Mouse (Mus musculus) midbrain, embryonic 14.5 days (tissue): ENCODE measurements around the gene Lmod3. TPM values are rescaled to one million over a fixed set of nuclear protein-coding genes. Genes with fewer than 3 reads are reported as not detected.

Experiments used
- ATAC-seq: fragments of 200-750 bp; cut with Nextera tagmentation; 2 replicates; pipeline ENCODE4 v1.8.0; 2017; ENCODE audit warnings: moderate number of reproducible peaks, moderate library complexity; ENCODE audit not compliant: low FRiP score, low TSS enrichment
- DNase-seq: peaks from one replicate; pipeline ENCODE4 v3.0.0-alpha.2; 2015
- H3K27ac ChIP-seq: fragments of 300-500 bp; sonication (generic); replicated peaks from 2 replicates; pipeline ENCODE4 v1.5.1; 2014; ENCODE audit warnings: mild to moderate bottlenecking, low read depth, low read length, moderate library complexity
- H3K27me3 ChIP-seq: fragments of 300-500 bp; sonication (generic); 2 replicates; pipeline ENCODE4 v1.6.1; 2014; ENCODE audit warnings: low read length, control low read depth, mixed read lengths; ENCODE audit not compliant: control insufficient read depth, insufficient read depth
- H3K36me3 ChIP-seq: fragments of 300-500 bp; sonication (generic); 2 replicates; pipeline ENCODE4 v1.6.1; 2014; ENCODE audit warnings: low read length, control low read depth; ENCODE audit not compliant: control insufficient read depth, insufficient read depth
- H3K4me1 ChIP-seq: fragments of 300-500 bp; sonication (generic); 2 replicates; pipeline ENCODE4 v1.6.1; 2014; ENCODE audit warnings: mild to moderate bottlenecking, antibody characterized with exemption, low read length, control low read depth; ENCODE audit not compliant: control insufficient read depth, insufficient read depth
- H3K4me2 ChIP-seq: fragments of 300-500 bp; sonication (generic); 2 replicates; pipeline ENCODE4 v1.6.1; 2014; ENCODE audit warnings: mild to moderate bottlenecking, low read length, moderate library complexity
- H3K4me3 ChIP-seq: fragments of 300-500 bp; sonication (generic); replicated peaks from 2 replicates; pipeline ENCODE4 v1.5.1; 2014; ENCODE audit warnings: low read depth, low read length
- H3K9ac ChIP-seq: fragments of 300-500 bp; sonication (generic); replicated peaks from 2 replicates; pipeline ENCODE4 v1.6.1; 2014; ENCODE audit warnings: mild to moderate bottlenecking, low read length, moderate library complexity
- H3K9me3 ChIP-seq: fragments of 300-500 bp; sonication (generic); 2 replicates; pipeline ENCODE4 v1.6.1; 2016; ENCODE audit warnings: low read length, control low read depth, mixed read lengths; ENCODE audit not compliant: control insufficient read depth
- WGBS: fragments of 180-500 bp; shearing (Covaris S2); extraction: QIAGEN DNeasy Blood & Tissue Kit; methylation state at CpG from one replicate; pipeline ENCODE4 v1.1.7; 2014; 5-methylcytosine and 5-hydroxymethylcytosine counted together
- polyA plus RNA-seq: library from polyadenylated mRNA; unstranded; fragments of >200 nt; fragmentation: Nextera tagmentation; extraction: Ambion mirVana; gene quantifications from 2 replicates; pipeline ENCODE4 v1.2.1, GENCODE M21; 2014

The Lmod3 gene
- polyA plus RNA-seq, 1 experiment from 2014 or later = not detected

DNA sequence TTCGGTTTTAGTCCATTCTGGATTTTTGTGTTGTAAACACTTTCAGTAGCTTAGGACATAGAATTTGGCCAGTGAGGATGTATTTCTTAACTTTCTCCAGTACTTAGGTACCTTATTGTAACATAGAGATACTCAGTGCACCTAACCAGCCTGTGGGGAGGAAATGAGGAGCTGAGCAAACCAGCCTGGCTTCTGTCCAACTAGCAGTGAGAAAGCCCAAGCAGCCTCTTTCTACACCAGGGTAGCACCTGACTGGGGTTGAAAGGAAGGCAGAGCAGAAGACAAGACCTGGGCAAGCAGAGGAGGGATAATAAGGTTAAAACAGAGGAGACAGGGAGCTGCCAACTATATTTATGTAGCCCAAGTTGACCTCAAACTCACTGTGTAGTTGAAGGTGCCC is 31.1 kb upstream of the Lmod3 start:
- WGBS = 98% methylated on average over 1 of the region's 1 CpGs

DNA sequence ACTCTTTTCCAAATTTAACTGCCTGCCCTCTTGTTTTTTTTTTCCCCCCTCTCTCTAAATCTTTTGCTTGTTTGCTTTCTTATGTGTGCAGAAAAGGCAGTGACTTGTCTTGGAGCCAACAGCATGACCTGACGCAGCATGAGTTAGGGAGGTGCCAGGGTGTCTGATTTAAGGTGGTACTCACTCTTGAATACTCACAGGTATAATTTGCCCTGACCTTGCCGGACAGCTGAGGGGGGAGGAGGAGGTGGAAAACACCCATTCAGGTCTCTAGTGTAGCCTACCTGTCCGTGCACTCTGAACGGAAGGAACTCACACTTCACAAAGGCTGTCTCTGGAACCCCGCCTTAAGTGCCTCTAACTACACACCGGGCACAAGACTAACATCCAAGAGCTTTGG is 26.3 kb upstream of the Lmod3 start:
- Histone ChIP-seq H3K27ac (no peak overlapping the region), H3K9me3 (no peaks in the 10 kb centered on the region), H3K4me3 (no peak overlapping the region), H3K4me1 (peaks cover 6% of the 10 kb centered on the region; the same call in 1 of the 2 replicates), H3K36me3 (no peaks in the 10 kb centered on the region), H3K27me3 (0 out of 2 replicates have a peak, but pooled peaks cover 3% of the 10 kb centered on the region), H3K9ac (no peak overlapping the region), H3K4me2 (no peak overlapping the region)
- ATAC-seq (no peak), DNase-seq (no peak)
- WGBS = 40% methylated on average over 6 of the region's 6 CpGs

More for the DNA sequence above, 31.1 kb upstream of the Lmod3 start:
- no peaks in the 10 kb centered on the region for H3K4me1 ChIP-seq
- 0 out of 2 replicates have a peak, but pooled peaks cover 3% of the 10 kb centered on the region for H3K27me3 ChIP-seq
- no peak overlapping the region for H3K9ac ChIP-seq
- H3K4me2 ChIP-seq = no peak overlapping the region
- no peak for ATAC-seq
- DNase-seq = no peak
- H3K36me3 ChIP-seq = peaks cover 13% of the 10 kb centered on the region
- no peak overlapping the region for H3K4me3 ChIP-seq
- no peak overlapping the region for H3K27ac ChIP-seq
- H3K9me3 ChIP-seq = no peaks in the 10 kb centered on the region

DNA sequence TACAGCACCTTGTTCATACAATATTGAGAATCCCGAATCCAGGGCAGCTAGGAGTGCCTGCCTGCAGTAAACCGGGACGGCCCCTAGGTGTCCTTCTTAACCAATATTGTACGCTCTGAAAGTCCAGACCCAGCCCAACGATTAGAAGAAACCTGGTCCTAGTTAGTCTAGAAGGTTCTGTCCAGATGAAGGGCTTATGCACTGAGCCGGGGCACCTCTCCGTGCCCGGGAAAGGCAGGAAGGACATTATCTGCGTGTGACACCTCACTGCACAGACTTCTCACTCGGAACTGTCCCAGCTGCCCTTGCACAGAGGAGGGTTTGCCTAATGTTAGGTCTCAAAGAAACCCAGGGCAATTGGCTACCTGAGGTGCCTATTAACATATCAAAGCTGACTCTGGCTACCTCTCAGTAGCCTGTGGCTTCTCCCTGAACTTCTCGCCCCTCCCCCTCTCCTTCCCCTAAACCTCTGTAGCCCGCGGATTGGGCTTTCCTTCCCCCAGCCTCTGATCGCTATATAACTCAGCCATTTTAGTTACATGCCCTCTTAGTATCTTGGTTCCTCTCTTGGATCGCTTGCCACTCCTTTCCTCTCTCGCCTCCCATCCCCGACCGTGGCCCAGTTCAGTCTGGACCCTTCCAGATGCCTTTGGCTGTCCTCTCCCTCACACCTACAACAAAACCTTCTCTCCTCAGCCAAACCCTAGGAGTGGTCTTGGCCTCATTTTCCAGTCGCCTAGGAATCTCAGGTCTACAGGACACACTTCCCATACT is 25.6 kb upstream of the Lmod3 start:
- Histone ChIP-seq H3K4me1 (peaks cover 6% of the 10 kb centered on the region; the same call in 1 of the 2 replicates), H3K4me3 (peak overlapping the region; percentile 14; the same call in 1 of the 2 replicates), H3K9ac (peak overlapping the region; percentile 37; the same call in 1 of the 2 replicates), H3K27ac (no peak overlapping the region), H3K9me3 (no peaks in the 10 kb centered on the region), H3K36me3 (no peaks in the 10 kb centered on the region), H3K27me3 (0 out of 2 replicates have a peak, but pooled peaks cover 3% of the 10 kb centered on the region), H3K4me2 (peak overlapping the region; percentile 52)
- 3% methylated on average over 19 of the region's 19 CpGs for WGBS
- ATAC-seq = peak; percentile 63; the same call in 1 of the 2 replicates
- DNase-seq = peak; percentile 88

DNA sequence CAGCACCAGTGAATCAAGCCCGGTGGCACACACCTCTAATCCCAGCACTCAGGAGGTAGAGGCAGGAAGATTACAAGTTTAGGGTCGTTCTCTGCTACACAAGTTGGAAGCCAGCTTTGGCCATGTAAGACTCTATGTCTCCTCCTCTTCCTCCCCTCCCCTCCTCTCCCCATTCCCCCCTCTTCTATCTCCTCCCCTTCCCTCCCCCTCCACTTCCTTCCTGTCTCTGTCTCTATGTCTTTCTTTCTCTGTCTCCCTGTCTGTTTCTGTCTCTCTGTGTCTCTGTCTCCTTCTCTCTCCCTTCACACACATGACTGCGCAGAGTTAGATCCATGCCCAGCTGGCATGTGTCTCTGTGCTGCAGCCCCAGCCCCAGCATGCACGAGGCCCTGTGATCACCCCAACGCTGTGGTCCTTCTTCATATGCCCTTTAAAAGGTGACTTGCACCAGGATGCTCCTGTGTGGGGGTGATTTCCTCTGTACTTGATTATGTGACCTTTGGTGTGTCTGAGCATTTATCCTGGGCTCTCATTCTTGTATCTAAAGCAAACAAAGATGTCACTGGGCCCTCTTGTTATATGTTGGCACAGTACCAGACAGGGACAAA is 24.4 kb upstream of the Lmod3 start:
- DNase-seq = no peak
- no peak for ATAC-seq
- H3K4me3 ChIP-seq = no peak overlapping the region
- no peak overlapping the region for H3K27ac ChIP-seq
- H3K36me3 ChIP-seq = no peaks in the 10 kb centered on the region
- H3K27me3 ChIP-seq = 0 out of 2 replicates have a peak, but pooled peaks cover 3% of the 10 kb centered on the region
- no peak overlapping the region for H3K4me2 ChIP-seq
- H3K9ac ChIP-seq = no peak overlapping the region
- 70% methylated on average over 5 of the region's 5 CpGs for WGBS
- H3K9me3 ChIP-seq = no peaks in the 10 kb centered on the region
- H3K4me1 ChIP-seq = peaks cover 6% of the 10 kb centered on the region; the same call in 1 of the 2 replicates

DNA sequence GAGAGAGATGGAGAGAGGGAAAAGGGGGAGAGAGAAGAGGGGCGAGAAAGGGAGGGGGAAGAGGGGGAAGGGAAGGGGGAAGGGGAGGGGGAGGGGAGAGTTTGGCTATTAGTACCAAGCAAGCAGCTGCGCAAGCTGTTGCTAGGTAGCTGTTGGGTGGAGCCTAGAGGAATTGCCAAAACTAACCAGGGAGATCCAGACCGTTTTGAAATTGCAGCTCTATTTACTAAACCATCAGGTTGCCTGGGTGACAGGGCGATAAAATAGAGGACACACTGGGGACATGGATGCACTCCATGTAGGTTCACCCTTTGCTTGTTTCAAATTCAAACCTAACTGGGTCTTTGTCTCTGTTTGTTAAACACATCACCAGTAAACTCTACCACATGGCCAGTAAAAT is 23.8 kb upstream of the Lmod3 start:
- H3K36me3 ChIP-seq = no peaks in the 10 kb centered on the region
- peaks cover 6% of the 10 kb centered on the region; the same call in 1 of the 2 replicates for H3K4me1 ChIP-seq
- H3K27me3 ChIP-seq = 0 out of 2 replicates have a peak, but pooled peaks cover 3% of the 10 kb centered on the region
- H3K4me3 ChIP-seq = no peak overlapping the region
- no peaks in the 10 kb centered on the region for H3K9me3 ChIP-seq
- H3K27ac ChIP-seq = no peak overlapping the region
- no peak for ATAC-seq
- no peak overlapping the region for H3K4me2 ChIP-seq
- H3K9ac ChIP-seq = no peak overlapping the region
- peak; percentile 33 for DNase-seq
- 31% methylated on average over 4 of the region's 4 CpGs for WGBS

DNA sequence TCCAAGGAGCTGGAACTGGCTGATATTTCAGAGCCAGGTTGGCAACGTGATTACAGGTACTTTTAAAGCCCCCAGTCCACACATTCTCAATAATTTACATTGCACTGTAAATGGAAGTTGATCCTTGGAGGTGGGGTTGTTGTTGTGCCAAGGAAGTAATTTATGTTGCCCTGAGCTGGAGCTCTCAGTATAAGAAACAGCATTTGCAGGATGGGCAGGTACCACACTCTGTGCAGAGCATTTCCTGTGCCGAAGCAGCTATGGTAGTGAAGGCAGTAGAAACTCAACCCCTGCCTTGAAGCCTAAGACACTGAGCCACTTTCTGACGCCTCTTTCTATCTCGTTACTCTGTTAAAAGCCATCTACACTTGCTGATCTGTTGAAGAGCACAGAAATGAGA is 23.2 kb upstream of the Lmod3 start:
- Histone ChIP-seq H3K36me3 (no peaks in the 10 kb centered on the region), H3K9ac (no peak overlapping the region), H3K9me3 (no peaks in the 10 kb centered on the region), H3K4me1 (peaks cover 6% of the 10 kb centered on the region; the same call in 1 of the 2 replicates), H3K4me3 (no peak overlapping the region), H3K27me3 (0 out of 2 replicates have a peak, but pooled peaks cover 3% of the 10 kb centered on the region), H3K27ac (no peak overlapping the region), H3K4me2 (no peak overlapping the region)
- 56% methylated on average over 4 of the region's 4 CpGs for WGBS
- ATAC-seq (no peak), DNase-seq (no peak)

DNA sequence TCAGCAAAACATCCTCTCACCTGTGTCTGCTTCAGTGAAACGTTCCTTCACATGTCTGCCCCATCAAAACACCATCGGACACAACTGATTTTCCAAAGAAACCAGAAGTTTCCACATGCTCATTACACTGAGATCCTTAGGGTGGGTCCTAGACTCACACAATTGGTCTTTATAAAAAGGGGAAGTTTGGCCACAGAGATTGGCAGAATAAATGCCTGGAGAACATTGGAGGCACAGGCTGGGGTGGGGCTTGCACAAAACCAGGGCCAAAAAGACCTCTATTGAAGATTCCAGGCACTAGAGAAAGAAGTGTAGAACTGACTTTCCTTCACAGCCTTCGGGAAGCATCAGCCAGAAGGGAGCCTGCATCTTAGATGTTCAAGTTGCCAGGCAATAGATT is 21.2 kb upstream of the Lmod3 start:
- no peak overlapping the region for H3K4me3 ChIP-seq
- no peaks in the 10 kb centered on the region for H3K27me3 ChIP-seq
- H3K27ac ChIP-seq = no peak overlapping the region
- 83% methylated on average over 3 of the region's 3 CpGs for WGBS
- H3K9me3 ChIP-seq = no peaks in the 10 kb centered on the region
- ATAC-seq (no peak), DNase-seq (no peak)
- H3K4me2 ChIP-seq = no peak overlapping the region
- H3K36me3 ChIP-seq = no peaks in the 10 kb centered on the region
- peaks cover 6% of the 10 kb centered on the region; the same call in 1 of the 2 replicates for H3K4me1 ChIP-seq
- H3K9ac ChIP-seq = no peak overlapping the region

DNA sequence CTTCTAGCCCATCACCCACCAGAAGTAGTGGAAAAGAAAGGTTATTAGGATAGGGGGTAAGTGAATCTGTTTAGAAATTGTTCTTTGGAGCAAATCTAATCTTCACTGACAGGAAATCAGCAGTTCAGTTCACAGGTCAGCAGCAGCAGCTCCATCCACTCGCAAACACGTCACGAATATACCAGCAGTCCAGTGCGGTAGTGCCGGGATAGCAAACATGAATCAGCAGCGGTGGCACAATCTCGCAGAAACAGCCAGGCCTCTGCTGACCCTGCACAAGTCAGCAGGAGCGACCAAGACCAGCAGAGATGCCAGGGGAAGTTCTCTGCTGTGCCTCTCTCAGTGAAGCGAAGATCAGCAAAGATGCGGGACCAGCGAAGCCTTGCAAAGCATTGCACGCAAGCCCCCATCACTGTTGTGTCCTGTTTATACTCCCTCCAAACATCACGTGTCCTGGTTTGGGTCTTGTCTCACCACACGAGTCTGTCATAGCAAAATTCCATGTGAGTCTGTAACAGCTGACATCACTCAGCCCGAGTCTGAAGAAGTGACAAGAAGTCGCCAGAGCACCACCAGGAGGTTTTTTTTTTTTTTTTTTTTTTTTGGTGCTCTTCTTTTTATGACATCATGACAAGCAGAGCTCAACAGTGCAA is 20.6 kb upstream of the Lmod3 start:
- no peak for DNase-seq
- 85% methylated on average over 16 of the region's 16 CpGs for whole genome bisulfite sequencing
- Histone ChIP-seq H3K27ac (no peak overlapping the region), H3K4me3 (no peak overlapping the region), H3K36me3 (no peaks in the 10 kb centered on the region), H3K27me3 (no peaks in the 10 kb centered on the region), H3K4me1 (peaks cover 2% of the 10 kb centered on the region; the same call in 1 of the 2 replicates), H3K4me2 (no peak overlapping the region), H3K9ac (no peak overlapping the region), H3K9me3 (no peaks in the 10 kb centered on the region)
- ATAC-seq = no peak
